Mouse (Mus musculus): ENCODE data around the gene Dnase1l1. TPM values are rescaled to one million over a fixed set of nuclear protein-coding genes. Genes with fewer than 3 reads are reported as not detected.

Gene Dnase1l1
- total and polyA plus RNA-seq, 2 experiments from 2014 or later: 3.5 to 4.1 TPM

GRCm38 (mm10) chrX:74270062-74270901 lies 11.9 kb downstream of the Dnase1l1 start, which contains the start of gene Rpl10:
Gene Rpl10, plus strand, starts transcription at chrX:74270812.
- ATAC-seq (peak; percentile 95), DNase-seq (ENCODE audit: low spot score) (peak; percentile 95)
- no peaks in the 10 kb centered on the region for H3K4me1 ChIP-seq (ENCODE audit: insufficient read depth, low read length)
- peak within 1 kb of the TSS; percentile 91 for H3K27ac ChIP-seq
- H3K4me2 ChIP-seq (ENCODE audit: low read depth, low read length): peak within 1 kb of the TSS; percentile 57
- no peaks in the 10 kb centered on the region for H3K9me3 ChIP-seq (ENCODE audit: low read length)
- H3K4me3 ChIP-seq (ENCODE audit: low read length): peak within 1 kb of the TSS; percentile 53
- H3K36me3 ChIP-seq (ENCODE audit: insufficient read depth, low read length): no peaks in the 10 kb centered on the region
- H3K27me3 ChIP-seq (ENCODE audit: insufficient read depth, low read length): no peaks in the 10 kb centered on the region
- H3K9ac ChIP-seq (replicated peaks; ENCODE audit: low read length): peak within 1 kb of the TSS; percentile 63
- 31% methylated on average over 42 of the region's 42 CpGs for WGBS
- peak; percentile 54 for TF ChIP-seq CTCF (IDR thresholded peaks at IDR 0.05; ENCODE audit: low read depth)

GRCm38 (mm10) chrX:74269736-74270061 lies 12.4 kb downstream of the Dnase1l1 start:
- Histone ChIP-seq H3K9ac (replicated peaks; ENCODE audit: low read length) (peak overlapping the region; percentile 50; the same call in 1 of the 2 replicates), H3K27ac (peak overlapping the region; percentile 91), H3K4me3 (ENCODE audit: low read length) (peak overlapping the region; percentile 53), H3K4me2 (ENCODE audit: low read depth, low read length) (peak overlapping the region; percentile 56), H3K9me3 (ENCODE audit: low read length) (no peaks in the 10 kb centered on the region), H3K27me3 (ENCODE audit: insufficient read depth, low read length) (no peaks in the 10 kb centered on the region), H3K36me3 (ENCODE audit: insufficient read depth, low read length) (no peaks in the 10 kb centered on the region), H3K4me1 (ENCODE audit: insufficient read depth, low read length) (no peaks in the 10 kb centered on the region)
- TF ChIP-seq CTCF (IDR thresholded peaks at IDR 0.05; ENCODE audit: low read depth): no peak
- 24% methylated on average over 3 of the region's 3 CpGs for WGBS
- DNase-seq (ENCODE audit: low spot score) (no peak), ATAC-seq (peak; percentile 56)

GRCm38 (mm10) chrX:74257746-74258145 lies 24.4 kb downstream of the Dnase1l1 start:
- Histone ChIP-seq H3K27ac (no peak overlapping the region), H3K4me2 (ENCODE audit: low read depth, low read length) (no peak overlapping the region), H3K9ac (replicated peaks; ENCODE audit: low read length) (no peak overlapping the region), H3K9me3 (ENCODE audit: low read length) (no peaks in the 10 kb centered on the region), H3K27me3 (ENCODE audit: insufficient read depth, low read length) (no peaks in the 10 kb centered on the region), H3K4me3 (ENCODE audit: low read length) (no peak overlapping the region), H3K4me1 (ENCODE audit: insufficient read depth, low read length) (no peaks in the 10 kb centered on the region), H3K36me3 (ENCODE audit: insufficient read depth, low read length) (0 out of 2 replicates have a peak, but pooled peaks cover 7% of the 10 kb centered on the region)
- TF ChIP-seq CTCF (IDR thresholded peaks at IDR 0.05; ENCODE audit: low read depth): no peak
- no peak for DNase-seq (ENCODE audit: low spot score)
- ATAC-seq: no peak
- WGBS: 93% methylated on average over 3 of the region's 3 CpGs

- Histone ChIP-seq H3K9ac (replicated peaks; ENCODE audit: low read length) (peak overlapping the region; percentile 70), H3K36me3 (ENCODE audit: insufficient read depth, low read length) (0 out of 2 replicates have a peak, but pooled peaks cover 7% of the 10 kb centered on the region), H3K27ac (peak overlapping the region; percentile 91), H3K4me1 (ENCODE audit: insufficient read depth, low read length) (no peaks in the 10 kb centered on the region), H3K27me3 (ENCODE audit: insufficient read depth, low read length) (no peaks in the 10 kb centered on the region), H3K4me2 (ENCODE audit: low read depth, low read length) (peak overlapping the region; percentile 64), H3K4me3 (ENCODE audit: low read length) (peak overlapping the region; percentile 47), H3K9me3 (ENCODE audit: low read length) (no peaks in the 10 kb centered on the region)
- DNase-seq (ENCODE audit: low spot score): no peak
- no peak for TF ChIP-seq CTCF (IDR thresholded peaks at IDR 0.05; ENCODE audit: low read depth)
- 37% methylated on average over 31 of the region's 31 CpGs for WGBS
- peak; percentile 13 for ATAC-seq
Measured at GRCm38 (mm10) chrX:74254888-74255565, 27.1 kb downstream of the Dnase1l1 start.

GRCm38 (mm10) chrX:74254153-74254887 lies 27.8 kb downstream of the Dnase1l1 start, which contains the start of gene Emd:
Gene Emd, plus strand, starts transcription at chrX:74254687.
- H3K9me3 ChIP-seq (ENCODE audit: low read length): no peaks in the 10 kb centered on the region
- H3K4me3 ChIP-seq (ENCODE audit: low read length): peak within 1 kb of the TSS; percentile 47
- DNase-seq (ENCODE audit: low spot score) (peak; percentile 93), ATAC-seq (peak; percentile 98)
- H3K4me1 ChIP-seq (ENCODE audit: insufficient read depth, low read length): no peaks in the 10 kb centered on the region
- 29% methylated on average over 39 of the region's 39 CpGs for WGBS
- no peak for TF ChIP-seq CTCF (IDR thresholded peaks at IDR 0.05; ENCODE audit: low read depth)
- peak within 1 kb of the TSS; percentile 64 for H3K4me2 ChIP-seq (ENCODE audit: low read depth, low read length)
- H3K36me3 ChIP-seq (ENCODE audit: insufficient read depth, low read length): 0 out of 2 replicates have a peak, but pooled peaks cover 7% of the 10 kb centered on the region
- H3K27ac ChIP-seq: peak within 1 kb of the TSS; percentile 91
- H3K9ac ChIP-seq (replicated peaks; ENCODE audit: low read length): peak within 1 kb of the TSS; percentile 70
- no peaks in the 10 kb centered on the region for H3K27me3 ChIP-seq (ENCODE audit: insufficient read depth, low read length)

- H3K27ac ChIP-seq: peak within 1 kb of the TSS; percentile 48; the same call in 1 of the 2 replicates
- peak; percentile 65 for DNase-seq (ENCODE audit: low spot score)
- H3K27me3 ChIP-seq (ENCODE audit: insufficient read depth, low read length): no peaks in the 10 kb centered on the region
- H3K4me2 ChIP-seq (ENCODE audit: low read depth, low read length): peak within 1 kb of the TSS; percentile 58
- 34% methylated on average over 38 of the region's 38 CpGs for WGBS
- TF ChIP-seq CTCF (IDR thresholded peaks at IDR 0.05; ENCODE audit: low read depth): peak; percentile 45
- no peaks in the 10 kb centered on the region for H3K36me3 ChIP-seq (ENCODE audit: insufficient read depth, low read length)
- H3K4me3 ChIP-seq (ENCODE audit: low read length): peak within 1 kb of the TSS; percentile 38
- no peaks in the 10 kb centered on the region for H3K4me1 ChIP-seq (ENCODE audit: insufficient read depth, low read length)
- ATAC-seq: no peak
- peak within 1 kb of the TSS; percentile 41 for H3K9ac ChIP-seq (replicated peaks; ENCODE audit: low read length)
- no peaks in the 10 kb centered on the region for H3K9me3 ChIP-seq (ENCODE audit: low read length)
Measured at GRCm38 (mm10) chrX:74249615-74250014, 32.5 kb downstream of the Dnase1l1 start, which contains the start of gene Flna. Gene Flna, minus strand, starts transcription at chrX:74249820.
